Mouse (Mus musculus) left cerebral cortex, adult 11 months (tissue): ENCODE data around the gene 4921524J17Rik.

Experiments used
- DNase-seq: peaks from one replicate; pipeline ENCODE4 v3.0.0; 2022; ENCODE audit warnings: low spot score

The 4921524J17Rik gene

GRCm38 (mm10) chr8:85380824-85381209, 51.8 kb downstream of the 4921524J17Rik start:
- no peak for DNase-seq

DNA sequence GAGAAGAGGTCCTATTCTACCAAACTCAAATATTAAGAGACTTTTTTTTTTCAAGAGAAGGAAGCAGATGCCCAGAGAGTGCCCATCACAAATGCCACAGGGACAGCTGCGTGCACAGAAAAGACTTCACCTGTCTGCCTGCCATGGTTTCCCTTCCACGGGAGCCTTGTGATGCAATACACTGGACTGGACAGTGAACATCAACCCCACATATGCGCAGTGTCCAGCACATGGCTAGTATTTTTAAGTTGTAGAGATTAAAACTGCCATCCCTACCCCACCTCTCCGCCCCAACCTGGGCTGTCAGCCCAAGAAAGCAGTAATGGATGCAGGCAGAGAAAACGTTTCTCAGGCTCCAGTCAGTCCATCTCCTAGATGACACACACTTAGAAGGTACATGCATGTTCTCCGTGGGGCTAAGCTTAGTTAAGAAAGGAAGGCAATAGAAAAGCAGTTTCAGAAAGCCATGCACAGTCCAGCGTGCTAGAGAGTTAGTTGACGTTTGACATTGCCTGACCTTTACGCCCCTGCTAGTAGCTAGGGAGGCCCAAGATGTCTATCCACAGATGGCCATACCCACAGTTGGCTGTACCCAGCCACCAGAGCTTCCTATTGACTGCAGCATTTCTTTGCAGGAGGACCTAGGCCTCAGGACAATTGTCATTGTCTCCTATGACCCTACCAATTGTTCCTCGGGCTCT, 52.4 kb downstream of the 4921524J17Rik start:
- DNase-seq: no peak

DNA sequence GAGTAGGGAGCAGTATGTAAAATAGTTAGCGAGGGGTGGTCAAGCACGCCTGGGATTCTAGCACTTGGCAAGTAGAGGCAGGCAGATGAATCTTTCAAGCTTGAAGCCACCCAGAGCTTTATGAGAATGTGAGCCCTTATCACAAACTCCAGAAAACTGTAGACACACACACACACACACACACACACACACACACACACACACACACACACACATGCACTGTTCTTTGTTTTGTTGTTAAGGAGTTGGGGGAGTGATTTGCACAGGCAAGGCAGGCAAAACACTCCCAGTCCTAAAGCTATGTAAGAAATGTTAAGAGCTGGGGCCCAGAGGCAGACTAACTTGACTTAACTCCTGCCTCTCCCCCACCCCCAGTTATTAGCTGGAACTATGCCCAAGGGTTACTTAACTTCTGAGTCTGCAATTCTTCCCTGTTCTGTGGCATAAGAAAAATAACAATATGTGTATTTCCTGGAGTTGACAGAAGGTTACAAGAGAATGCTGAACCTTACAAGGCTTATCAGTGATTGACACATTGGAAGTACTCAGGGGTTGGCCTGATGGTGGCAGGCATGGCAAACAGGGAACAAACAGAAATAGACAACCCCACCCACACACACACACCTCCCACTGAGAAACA, 53.4 kb downstream of the 4921524J17Rik start:
- DNase-seq: no peak

DNA sequence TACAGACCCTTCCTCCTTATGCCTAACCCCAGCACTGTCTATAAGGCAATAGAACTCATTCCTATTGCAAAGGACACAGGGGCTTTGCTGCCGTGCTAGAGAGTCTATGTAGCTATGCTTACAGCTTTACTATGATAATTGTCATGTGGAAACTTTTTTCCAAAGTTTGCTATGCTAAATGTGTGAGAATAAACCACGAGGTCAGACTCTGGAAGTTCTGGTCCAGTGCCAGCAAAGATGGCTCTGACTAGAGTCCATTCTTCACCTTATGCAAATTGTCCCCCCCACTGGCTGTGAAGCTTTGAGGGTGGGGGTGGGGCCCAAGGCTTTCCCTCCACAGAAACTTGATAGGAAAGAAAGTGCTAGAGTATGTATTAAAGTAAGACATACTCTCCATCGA, 56.1 kb downstream of the 4921524J17Rik start:
- no peak for DNase-seq

DNA sequence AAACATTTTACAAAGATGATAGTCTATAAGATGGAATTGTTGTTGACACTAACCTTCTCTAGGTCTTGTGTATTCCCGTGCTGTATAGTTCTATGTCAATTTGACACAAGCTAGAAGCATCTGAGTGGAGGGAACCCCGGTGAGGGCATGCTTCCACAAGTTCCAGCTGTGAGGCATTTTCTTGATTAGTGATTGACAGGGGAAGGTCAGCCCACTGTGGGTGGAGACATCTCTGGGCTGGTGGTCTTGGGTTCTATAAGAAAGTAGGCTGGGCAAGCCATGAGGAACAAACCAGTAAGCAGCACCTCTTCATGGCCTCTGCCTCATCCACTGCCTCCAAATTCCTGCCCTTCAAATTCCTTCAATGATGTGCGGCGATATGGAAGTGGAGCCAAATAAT, 58.3 kb downstream of the 4921524J17Rik start:
- no peak for DNase-seq

- DNase-seq: no peak
Measured at GRCm38 (mm10) chr8:85373435-85374039, 59.1 kb downstream of the 4921524J17Rik start.

DNA sequence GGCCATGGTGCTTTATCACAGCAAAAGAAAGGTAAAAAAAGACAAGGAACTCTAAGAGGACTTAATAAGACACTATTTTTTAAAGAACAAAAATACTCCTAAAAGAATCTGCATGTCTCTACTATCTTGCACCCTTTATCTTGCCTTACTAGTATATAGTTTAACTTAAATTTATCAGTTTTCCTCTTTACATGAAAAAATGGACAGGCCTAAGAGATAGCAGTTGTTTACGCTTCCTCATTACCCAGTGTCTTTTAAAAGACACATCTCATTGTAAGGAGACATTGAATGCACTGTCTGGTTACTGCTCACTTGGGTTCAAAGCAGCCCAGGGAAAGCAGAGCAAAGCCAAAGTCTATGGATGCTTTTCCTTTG, 60.2 kb downstream of the 4921524J17Rik start:
- DNase-seq: no peak

DNA sequence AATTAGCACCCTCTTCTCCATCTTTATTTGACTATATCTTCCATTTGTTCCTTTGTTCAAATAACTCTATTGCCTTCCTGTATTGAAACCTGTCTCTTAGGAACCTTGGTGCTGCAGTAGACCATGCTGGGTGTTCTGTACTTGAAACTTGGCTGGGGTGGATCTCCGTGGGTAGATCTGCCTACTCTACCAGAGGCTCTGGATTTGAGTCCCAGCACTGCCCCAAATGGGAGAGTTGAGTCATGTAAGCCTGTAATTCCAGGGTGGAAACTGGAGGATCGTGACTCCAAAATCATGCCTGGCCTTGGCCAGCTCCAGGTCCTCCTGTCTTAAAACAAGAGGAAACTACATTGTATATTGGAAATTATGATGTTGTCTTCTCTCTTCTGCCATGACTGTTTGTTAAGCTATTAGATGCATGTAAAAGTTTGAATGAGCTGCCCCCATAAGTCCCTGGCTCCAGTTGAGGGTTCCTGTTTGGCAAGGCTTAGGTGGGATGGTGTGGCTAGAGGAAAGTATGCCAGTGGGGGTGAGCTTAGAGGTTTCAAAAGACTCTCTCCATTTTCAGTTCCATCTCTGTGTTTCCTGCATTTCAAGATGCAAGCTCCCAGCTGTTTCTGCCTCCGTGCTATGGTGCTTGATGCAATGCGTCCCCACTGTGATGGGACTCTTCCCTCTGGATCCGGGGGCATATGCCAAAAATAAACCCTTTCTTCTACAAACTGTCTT, 60.7 kb downstream of the 4921524J17Rik start:
- peak; percentile 11 for DNase-seq

GRCm38 (mm10) chr8:85365176-85365575, 67.5 kb downstream of the 4921524J17Rik start:
- DNase-seq: no peak

- no peak for DNase-seq
Measured at GRCm38 (mm10) chr8:85364628-85365027, 68.0 kb downstream of the 4921524J17Rik start.

DNA sequence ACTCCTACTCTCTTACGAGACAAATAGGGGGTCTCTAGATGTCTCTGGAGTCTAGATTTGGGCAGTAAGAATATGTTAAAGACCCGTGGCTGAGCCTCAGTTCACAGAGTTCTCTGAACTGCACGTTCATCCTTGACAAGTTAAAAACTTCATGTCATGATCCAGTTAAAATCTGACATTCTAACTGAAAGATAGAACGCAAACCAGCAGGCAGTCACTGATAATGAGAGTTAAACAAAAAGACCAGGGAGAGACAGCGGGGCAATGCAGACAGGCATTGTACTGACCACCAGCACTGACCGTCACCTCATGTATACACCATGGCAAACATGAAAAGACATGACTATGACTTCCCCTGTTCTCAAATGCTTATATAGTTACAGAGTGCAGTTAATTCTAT, 69.2 kb downstream of the 4921524J17Rik start:
- DNase-seq: no peak

GRCm38 (mm10) chr8:85362211-85362610, 70.4 kb downstream of the 4921524J17Rik start:
- no peak for DNase-seq
